Mouse (Mus musculus): Measurements from ENCODE around the gene Cdc42bpb.

GRCm38 (mm10) chr12:111270629-111271277, 106.8 kb downstream of the Cdc42bpb start, which contains the start of gene Amn:
- TF ChIP-seq CTCF (IDR thresholded peaks at IDR 0.05; ENCODE audit: control insufficient read depth, insufficient read depth, insufficient replicate concordance, low read depth, low read length) (no peak), POLR2A (IDR thresholded peaks at IDR 0.05; ENCODE audit: control insufficient read depth, low read depth, low read length) (no peak)
